Mouse (Mus musculus) B cell, adult 2 months (primary cell): Measurements from ENCODE around the gene Arid3a.

Experiments
- DNase-seq, 2 experiments: peaks; one replicate each; pipeline ENCODE4 v3.0.0; 2022

Gene Arid3a

DNA sequence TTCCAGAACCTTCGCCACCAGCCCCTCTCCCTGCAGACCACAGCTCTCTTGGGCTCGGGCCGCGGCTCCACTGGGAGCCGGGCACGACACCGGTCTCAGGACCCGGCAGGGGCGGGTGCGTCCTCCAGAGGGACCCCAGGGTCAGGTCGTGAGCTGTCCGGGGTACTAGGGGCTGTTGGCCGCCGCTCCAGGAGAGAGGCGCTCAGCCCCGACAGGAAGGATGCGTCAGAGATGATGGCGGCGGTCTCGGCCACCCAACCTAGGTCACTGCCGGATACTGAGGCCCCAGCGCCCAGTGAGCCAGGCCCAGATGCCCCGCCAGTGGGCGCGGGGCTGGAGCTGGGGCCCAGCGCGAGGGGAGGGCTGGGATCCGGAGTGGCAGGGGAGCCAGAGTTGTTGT is 50.5 kb downstream of the Arid3a start:
- no peak for DNase-seq

GRCm38 (mm10) chr10:79978061-79978460 is 51.2 kb downstream of the Arid3a start:
- no peak for DNase-seq

DNA sequence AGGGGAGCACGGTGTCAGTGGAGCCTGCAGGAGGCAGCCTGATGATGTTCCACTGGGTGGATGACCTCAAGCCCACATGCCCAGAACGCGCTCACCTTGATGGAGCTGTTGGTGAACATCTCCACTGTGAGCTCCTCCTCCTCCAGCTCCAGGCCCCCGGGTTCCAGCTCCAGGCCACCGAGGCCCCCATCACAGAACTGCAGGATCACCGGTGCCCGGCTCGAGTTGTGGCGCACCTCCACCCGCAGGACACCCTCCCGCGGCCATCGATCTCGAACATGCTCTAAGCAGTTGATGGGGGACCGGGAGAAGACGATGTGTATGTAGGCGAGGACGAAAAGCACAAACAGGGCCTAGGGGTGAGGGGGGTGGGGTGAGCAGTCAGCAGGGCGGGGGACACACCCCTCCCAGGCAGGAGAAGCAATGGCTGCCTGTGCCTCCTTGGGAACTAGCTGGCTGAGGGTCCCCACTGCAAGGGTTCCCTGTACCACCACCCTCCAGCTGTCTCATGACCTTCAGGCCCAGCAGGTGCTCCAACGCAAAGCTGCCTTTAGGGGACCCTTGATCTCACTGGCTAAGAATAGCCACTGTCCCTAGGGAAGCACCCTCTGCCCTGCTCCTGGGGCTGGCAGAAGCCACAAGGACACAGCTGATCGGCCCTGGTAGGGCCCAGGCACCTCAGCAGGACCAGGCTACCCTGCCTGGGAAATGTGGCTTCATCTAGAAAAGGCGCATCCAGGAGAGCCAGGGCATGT is 52.7 kb downstream of the Arid3a start:
- DNase-seq, result no peak

- DNase-seq, result peak in 1 of 2 experiments; percentile 8
Observed at GRCm38 (mm10) chr10:79983205-79983604, 56.4 kb downstream of the Arid3a start.

GRCm38 (mm10) chr10:79983670-79984069 is 56.8 kb downstream of the Arid3a start:
- DNase-seq, result peak; percentile 79 to 81

DNA sequence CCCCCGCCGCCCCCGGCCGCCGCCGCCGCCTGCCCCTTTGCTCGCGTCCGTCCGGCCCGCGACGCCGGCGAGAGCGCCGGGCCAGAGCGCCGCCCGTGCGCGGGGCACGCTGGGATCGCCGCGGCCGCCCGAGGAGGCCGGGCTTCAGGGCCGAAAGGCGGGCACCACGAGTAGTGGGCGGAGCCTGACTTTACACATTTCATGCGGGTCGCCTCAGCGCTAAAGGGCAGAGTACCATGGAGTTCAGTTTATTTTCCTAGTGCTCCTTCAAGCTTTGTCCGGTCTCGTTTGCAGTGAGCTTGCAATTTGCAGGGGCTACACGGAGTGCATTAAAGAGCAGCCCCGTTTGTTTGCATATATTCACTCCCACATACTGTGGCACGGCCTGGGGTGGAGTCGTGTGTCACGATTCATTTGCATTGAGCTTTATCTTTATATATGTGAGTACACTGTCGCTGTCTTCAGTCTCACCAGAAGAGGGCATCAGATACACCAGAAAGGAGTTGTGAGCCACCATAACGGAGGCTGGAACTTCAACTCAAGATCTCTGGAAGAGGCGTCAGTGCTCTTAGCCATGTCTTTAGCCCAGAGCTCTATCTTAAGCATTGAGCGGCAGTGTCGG is 57.5 kb downstream of the Arid3a start, which contains the start of gene Tmem259:
Tmem259 (minus strand) TSS at position 136 of the 622 bp plus-strand sequence.
- peak; percentile 89 to 91 for DNase-seq

DNA sequence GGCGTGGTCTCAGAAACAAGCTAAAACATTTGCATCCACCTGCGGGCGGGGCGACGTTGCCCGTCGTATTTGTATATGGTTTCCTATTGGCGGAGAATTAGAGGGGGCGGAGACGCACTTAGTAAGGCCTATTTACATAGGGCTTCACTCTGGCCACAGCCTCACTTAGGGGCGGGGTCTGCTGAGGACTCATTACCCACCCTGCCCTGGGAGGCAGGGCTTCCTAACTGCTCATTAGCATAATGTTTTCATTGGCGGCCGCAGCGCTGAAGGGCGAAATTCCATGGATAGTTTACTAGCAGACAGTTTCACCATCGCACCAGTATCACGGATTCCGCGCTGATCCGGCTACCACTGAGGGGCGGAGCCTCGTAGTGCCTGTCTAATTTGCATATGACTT is 58.0 kb downstream of the Arid3a start:
- DNase-seq, result peak; percentile 94 to 96

DNA sequence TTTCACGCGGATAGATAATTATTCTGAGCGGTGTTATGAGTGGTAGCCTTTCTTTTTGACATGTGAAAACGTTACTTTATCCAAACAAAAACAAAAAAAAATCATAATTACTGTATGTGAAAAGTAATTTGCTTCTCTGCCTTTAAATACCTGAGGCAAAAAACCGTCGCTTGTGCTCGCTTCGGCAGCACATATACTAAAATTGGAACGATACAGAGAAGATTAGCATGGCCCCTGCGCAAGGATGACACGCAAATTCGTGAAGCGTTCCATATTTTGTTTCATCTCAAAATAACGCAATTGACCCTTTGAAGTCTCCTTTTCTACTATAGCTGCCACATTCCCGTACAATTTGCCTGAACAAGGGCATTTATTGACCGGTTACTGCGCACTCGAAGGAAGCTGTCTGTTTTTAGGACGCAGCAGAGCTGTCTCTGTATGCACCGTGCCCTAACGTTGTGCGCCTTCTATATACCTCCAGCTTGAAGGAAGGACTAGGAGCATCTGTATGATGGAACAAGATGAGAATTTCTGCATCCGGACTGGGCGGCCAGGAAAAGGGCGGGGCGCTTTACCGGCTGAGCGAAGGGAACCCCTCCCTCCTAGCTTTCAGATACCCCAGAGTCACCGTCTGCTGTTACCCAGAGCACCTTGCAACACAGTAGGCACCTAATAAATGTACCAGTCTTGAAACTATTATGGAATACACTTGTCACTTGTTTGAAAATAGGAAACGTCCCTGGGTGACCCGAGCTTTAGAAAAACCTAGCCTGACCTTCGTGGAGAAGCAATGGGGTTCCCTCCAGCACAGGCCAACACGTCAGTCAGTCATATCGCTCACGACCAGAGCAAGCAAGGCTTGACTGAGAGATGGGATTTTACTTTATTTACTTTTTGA is 58.7 kb downstream of the Arid3a start:
- DNase-seq, result peak; percentile 72 to 76

GRCm38 (mm10) chr10:79986232-79986878 is 59.5 kb downstream of the Arid3a start:
- peak; percentile 40 to 47 for DNase-seq

GRCm38 (mm10) chr10:79986963-79987362 is 60.1 kb downstream of the Arid3a start:
- DNase-seq, result peak; percentile 98 to 99

GRCm38 (mm10) chr10:79987771-79988505 is 61.1 kb downstream of the Arid3a start:
- peak in 1 of 2 experiments; percentile 12 for DNase-seq

GRCm38 (mm10) chr10:79988506-79989271 is 61.8 kb downstream of the Arid3a start, which contains the start of gene Cnn2:
Cnn2 (plus strand) TSS chr10:79988584.
- DNase-seq, result peak; percentile 64 to 68

DNA sequence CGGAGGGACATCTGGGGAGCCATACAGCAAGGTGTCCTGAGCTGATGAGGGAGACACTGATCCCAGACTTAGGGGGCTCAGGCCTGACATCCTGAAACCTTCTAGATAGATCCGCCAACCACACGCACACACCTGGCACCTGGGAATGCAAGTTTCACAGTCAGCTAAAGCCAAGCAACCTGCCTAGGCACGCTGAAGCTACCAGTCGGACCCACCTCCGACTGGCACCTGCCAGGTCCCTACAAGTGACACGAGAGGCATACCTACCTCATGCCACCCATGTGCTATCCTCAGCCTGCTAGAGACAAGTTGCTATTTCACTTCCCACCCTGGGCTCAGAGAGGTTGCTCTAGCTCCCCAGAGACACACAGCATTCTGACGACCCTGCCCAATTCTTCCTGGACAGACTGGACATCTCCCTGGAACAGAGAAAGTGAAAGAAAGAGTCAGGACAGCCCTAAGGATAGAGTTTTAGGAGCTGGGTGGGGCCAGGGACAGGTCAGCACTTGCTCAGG is 62.5 kb downstream of the Arid3a start:
- no peak for DNase-seq

DNA sequence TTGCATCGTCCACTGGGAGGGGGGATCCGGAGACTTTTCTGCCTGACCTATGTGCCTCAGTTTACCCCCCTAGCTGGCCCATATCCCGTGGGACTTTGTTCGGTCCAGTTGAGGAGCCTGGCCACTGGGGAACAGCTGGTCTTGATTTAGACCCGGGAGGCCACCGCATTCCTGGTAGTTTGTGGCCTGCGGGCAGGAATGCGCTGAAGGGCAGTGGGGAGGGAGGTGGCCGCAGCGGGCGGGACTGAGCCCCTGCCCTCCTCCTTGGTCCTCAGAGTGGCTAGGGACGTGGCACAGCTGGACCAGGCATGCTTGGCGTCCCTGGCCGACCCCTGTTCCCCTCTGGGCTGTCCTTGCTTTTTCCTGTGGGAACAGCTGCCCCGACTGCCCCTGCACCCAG is 63.0 kb downstream of the Arid3a start:
- no peak for DNase-seq

DNA sequence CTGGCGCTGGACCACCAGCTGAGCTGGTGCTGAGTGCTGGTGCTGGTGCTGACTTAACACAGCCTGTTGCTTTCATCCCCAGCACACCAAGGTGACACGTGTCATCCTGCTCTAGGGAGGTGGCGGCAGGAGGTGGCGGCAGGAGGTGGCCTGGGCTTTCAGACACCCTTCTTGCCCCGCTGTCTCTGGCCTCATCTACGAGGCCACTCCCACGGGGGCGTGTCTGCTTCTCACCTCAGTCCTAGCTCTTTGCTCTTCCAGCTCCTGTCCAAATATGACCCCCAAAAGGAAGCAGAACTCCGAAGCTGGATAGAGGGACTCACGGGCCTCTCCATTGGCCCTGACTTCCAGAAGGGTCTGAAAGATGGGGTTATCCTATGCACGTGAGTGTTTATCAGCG is 64.3 kb downstream of the Arid3a start:
- no peak for DNase-seq

DNA sequence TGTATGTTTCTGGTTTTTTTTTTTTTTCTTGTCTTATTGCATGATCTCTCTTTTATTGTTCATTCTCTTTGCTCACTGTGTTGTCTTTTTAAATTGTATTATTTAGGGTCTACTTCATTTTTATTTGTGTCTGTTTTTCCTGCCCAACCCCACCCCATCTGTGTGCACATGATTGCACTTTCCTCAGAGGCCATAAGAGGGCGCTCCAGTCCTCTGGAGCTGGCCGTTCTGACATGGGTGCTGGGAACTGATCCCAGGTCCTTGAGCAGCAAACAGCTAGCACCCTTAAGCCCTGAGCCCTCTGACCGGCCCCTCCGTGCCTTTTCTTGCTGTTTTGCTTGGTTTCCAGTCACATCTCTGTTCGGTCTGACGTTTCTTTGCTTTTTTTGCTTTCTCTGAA is 64.7 kb downstream of the Arid3a start:
- DNase-seq, result peak; percentile 40 to 44

DNA sequence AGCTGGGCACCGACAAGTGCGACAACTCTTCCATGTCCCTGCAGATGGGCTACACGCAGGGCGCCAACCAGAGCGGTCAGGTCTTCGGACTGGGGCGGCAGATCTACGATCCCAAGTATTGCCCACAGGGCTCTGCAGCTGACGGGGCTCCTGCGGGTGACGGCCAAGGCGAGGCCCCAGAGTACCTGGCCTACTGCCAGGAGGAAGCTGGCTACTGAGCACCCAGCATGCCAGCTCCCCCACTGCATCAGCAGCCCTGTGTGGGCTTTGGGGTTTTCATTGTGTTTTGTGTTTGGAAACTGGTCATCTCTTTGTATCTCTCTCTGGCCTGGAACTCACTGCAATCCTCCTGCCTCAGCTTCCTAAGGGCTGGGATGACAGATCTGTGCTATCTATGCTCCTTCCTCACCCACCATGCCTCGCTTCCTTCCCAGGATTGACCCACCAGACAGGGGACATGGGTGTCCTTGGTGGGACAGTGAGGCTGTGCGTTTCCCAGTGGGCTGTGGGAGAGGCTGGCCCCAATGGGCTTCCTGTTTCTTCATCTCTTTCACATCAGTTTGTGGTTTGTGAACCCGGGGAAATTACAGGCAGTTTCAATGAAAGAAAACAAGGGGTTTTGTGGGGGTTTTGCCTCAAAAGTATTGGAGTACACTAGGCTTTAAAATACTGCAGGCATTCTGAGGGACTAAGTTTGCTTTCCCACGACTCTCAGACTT is 67.7 kb downstream of the Arid3a start:
- peak in 1 of 2 experiments; percentile 18 for DNase-seq

DNA sequence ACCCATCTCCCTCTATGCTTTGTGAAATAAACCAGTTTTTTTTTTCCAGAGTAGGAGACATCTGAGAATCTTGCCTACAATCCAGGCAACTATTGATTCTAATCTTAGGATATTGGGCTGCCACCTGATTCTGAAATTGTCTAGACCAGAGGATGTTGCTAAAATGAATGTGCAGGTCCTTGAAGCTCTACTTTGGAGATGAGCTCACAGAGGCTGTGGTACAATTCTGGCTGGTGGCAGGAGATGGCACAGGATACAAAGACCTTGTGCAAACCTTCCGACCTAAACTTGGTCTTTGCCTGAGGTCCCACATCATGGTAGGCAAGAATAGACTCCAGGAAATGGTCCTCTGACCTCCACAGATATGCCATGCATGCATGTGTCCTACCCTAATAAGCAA is 68.8 kb downstream of the Arid3a start:
- DNase-seq, result no peak

DNA sequence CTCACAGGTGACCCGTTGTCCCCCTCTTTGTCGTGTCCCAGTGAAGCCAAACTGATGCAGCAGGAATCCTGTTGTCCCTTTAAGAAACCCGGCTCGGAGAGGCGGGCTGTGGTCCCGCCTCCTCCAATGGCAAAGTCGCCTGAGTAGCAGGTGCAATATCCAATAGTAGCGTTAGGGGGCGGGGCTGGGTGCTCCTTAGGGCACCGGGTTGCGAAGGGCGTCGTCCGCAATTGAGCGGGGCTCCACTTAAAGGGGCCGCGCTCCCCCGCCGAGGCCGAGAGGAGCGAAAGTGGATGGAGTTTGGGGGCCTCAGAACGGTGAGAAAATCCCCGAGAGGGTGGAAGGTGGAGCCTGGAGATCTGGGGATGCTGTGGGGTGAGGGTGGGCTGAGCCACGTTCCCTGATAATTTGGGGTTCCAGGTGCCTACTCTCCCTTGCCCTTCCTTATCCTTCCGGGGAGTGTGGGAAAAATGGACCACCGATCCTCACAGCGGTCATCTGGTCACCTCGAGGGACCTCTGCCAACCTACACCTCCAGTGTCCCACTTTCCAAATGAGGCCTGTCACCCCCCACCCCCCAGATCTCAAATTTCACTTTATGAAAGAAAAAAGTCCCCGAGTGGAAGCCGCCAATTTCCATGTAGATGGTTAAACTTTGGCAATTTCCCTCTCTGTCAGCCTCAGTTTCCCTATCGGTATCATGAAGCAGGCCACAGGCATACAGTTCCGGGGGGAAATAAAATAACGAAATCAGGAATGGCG is 69.6 kb downstream of the Arid3a start, which contains the start of gene Abca7:
Abca7 (plus strand) TSS at position 223 of the 762 bp plus-strand sequence.
- DNase-seq, result peak; percentile 97 to 98
